Mouse (Mus musculus): ENCODE data around the gene Tmem165.

- TF ChIP-seq CTCF (IDR thresholded peaks at IDR 0.05; ENCODE audit: insufficient read depth, low read length) = no peak
- no peak for TF ChIP-seq POLR2A (IDR thresholded peaks at IDR 0.05; ENCODE audit: borderline replicate concordance, extremely low read depth, low read depth, low read length)
Observed at GRCm38 (mm10) chr5:76243274-76243673, 59.6 kb downstream of the Tmem165 start.
